Mouse (Mus musculus): ENCODE data around the gene Arhgdib. TPM values are rescaled to one million over a fixed set of nuclear protein-coding genes. Genes with fewer than 3 reads are reported as not detected.

The Arhgdib gene
- total and polyA plus RNA-seq, 3 experiments: 321 to 1,150 (median 355) TPM

DNA sequence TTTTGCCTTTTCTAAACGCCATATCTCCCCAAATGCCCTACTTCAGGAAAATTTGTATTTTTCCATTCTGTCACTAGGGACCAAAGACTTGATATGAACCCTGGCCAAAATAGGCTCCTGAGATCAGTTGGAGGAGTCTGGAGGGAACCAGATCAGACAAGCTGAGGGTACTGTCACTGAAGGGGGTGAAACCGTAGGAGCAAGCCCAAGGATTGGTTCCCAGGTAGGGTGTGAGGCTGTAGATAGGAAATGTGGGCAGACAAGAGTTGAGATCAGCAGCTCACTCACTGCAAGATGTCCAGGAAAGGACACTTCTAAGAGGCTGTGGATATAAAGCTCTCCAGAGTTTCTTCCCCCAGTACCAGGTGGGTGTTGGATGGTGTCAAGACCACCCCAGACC, 49.7 kb downstream of the Arhgdib start:
- H3K9ac ChIP-seq (ENCODE audit: insufficient read depth, low read depth): no peak overlapping the region
- TF ChIP-seq KAT2A (IDR thresholded peaks at IDR 0.05; ENCODE audit: insufficient replicate concordance, low read length): no peak
- TF ChIP-seq RAD21 (IDR thresholded peaks at IDR 0.05; ENCODE audit: low read depth, low read length): no peak
- no peak for TF ChIP-seq USF2 (conservative IDR thresholded peaks at IDR 0.05; ENCODE audit: low read depth, low read length)
- TF ChIP-seq JUN (IDR thresholded peaks at IDR 0.05; ENCODE audit: insufficient read depth, low read depth, low read length): no peak
- no peak for TF ChIP-seq ELF1 (IDR thresholded peaks at IDR 0.05; ENCODE audit: low read depth, low read length)
- H3K27me3 ChIP-seq (replicated peaks): no peaks in the 10 kb centered on the region
- H3K27ac ChIP-seq (ENCODE audit: insufficient read depth, low read depth): no peak overlapping the region
- no peaks in the 10 kb centered on the region for H3K79me2 ChIP-seq (replicated peaks; ENCODE audit: control insufficient read depth, extremely low read depth, insufficient read depth, poor library complexity, severe bottlenecking)
- H3K9me3 ChIP-seq (replicated peaks; ENCODE audit: low read length): no peaks in the 10 kb centered on the region
- DNase-seq (ENCODE audit: extremely low read depth): no peak
- dilution Hi-C loops (cut with MboI; ENCODE audit: extremely low pct_ligation_motif_present, extremely low pct_unique_long_range_greater_than_20kb, low sequenced_read_pairs) (no loop called here), in situ Hi-C loops (cut with MboI; ENCODE audit: low pct_ligation_motif_present, low pct_unique_long_range_greater_than_20kb, low sequenced_read_pairs) (no loop called here)
- peaks cover 0 to 7% of the 10 kb centered on the region in 2 experiments for H3K36me3 ChIP-seq (replicated peaks in 1 of 2; ENCODE audit: control insufficient read depth in 1 of 2, insufficient read depth in 1 of 2, low read length in 1 of 2)
- no peaks in the 10 kb centered on the region for H3K4me1 ChIP-seq (ENCODE audit: control insufficient read depth in 1 of 2, insufficient read depth in 2 of 2)
- H3K4me3 ChIP-seq (replicated peaks in 1 of 3; ENCODE audit: low read depth in 2 of 3, low read length in 2 of 3, poor library complexity in 1 of 3): no peak overlapping the region
- no peak overlapping the region for H3K4me2 ChIP-seq (ENCODE audit: insufficient read depth, low read depth, poor library complexity, severe bottlenecking)

DNA sequence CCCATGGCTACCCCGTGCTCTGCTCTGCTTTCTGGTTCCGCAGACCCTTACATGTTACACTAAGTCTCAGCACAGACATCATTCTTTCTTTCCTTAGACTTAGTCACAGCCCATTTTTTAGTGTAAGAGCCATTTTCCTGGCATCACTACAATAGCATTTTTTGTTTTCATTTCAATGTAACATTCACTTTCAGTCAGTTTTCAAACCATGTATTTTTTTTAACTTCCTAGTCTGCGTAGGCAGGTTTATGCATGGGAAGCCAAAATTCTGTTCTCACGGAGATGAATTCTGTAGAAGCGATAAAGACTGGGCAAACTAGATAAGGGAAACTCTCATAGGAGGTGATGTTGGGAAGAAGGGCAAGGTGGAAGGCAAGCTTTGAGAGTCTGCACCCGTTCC, 52.1 kb downstream of the Arhgdib start:
- Histone ChIP-seq H3K4me2 (ENCODE audit: insufficient read depth, low read depth, poor library complexity, severe bottlenecking) (no peak overlapping the region), H3K4me3 (replicated peaks in 1 of 3; ENCODE audit: low read depth in 2 of 3, low read length in 2 of 3, poor library complexity in 1 of 3) (no peak overlapping the region), H3K4me1 (ENCODE audit: control insufficient read depth in 1 of 2, insufficient read depth in 2 of 2) (no peaks in the 10 kb centered on the region), H3K9ac (ENCODE audit: insufficient read depth, low read depth) (no peak overlapping the region), H3K79me2 (replicated peaks; ENCODE audit: control insufficient read depth, extremely low read depth, insufficient read depth, poor library complexity, severe bottlenecking) (no peaks in the 10 kb centered on the region), H3K27me3 (replicated peaks) (no peaks in the 10 kb centered on the region), H3K9me3 (replicated peaks; ENCODE audit: low read length) (no peaks in the 10 kb centered on the region), H3K27ac (ENCODE audit: insufficient read depth, low read depth) (no peak overlapping the region), H3K36me3 (replicated peaks in 1 of 2; ENCODE audit: control insufficient read depth in 1 of 2, insufficient read depth in 1 of 2, low read length in 1 of 2) (peaks cover 0 to 13% of the 10 kb centered on the region in 2 experiments)
- dilution Hi-C loops (cut with MboI; ENCODE audit: extremely low pct_ligation_motif_present, extremely low pct_unique_long_range_greater_than_20kb, low sequenced_read_pairs): no loop called here
- in situ Hi-C loops (cut with MboI; ENCODE audit: low pct_ligation_motif_present, low pct_unique_long_range_greater_than_20kb, low sequenced_read_pairs): no loop called here
- TF ChIP-seq TBP (conservative IDR thresholded peaks at IDR 0.05; ENCODE audit: low read depth, low read length): no peak
- no peak for TF ChIP-seq HCFC1 (IDR thresholded peaks at IDR 0.05; ENCODE audit: low read depth, low read length)
- no peak for DNase-seq (ENCODE audit: extremely low read depth)

DNA sequence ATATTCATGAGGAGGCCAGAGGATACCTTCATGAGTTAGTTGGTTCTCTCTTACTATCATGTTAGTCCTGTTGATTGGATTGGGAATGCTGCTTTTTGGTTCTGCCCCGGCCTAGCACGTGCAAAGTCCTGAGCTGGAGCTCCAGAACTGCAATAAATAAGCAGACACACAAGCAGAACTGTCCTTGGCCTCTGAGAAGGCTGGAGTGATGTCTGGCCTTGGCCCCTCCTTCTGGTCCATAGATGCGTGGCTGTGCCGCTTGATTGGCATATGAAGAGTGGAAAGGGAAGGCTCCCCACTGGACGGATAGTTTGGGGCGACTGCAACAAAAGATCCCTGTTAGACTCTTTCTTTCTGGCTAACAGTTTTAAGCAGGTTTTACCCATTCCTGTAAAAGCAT, 52.6 kb downstream of the Arhgdib start:
- Histone ChIP-seq H3K4me1 (ENCODE audit: control insufficient read depth in 1 of 2, insufficient read depth in 2 of 2) (no peaks in the 10 kb centered on the region), H3K79me2 (replicated peaks; ENCODE audit: control insufficient read depth, extremely low read depth, insufficient read depth, poor library complexity, severe bottlenecking) (no peaks in the 10 kb centered on the region), H3K27me3 (replicated peaks) (no peaks in the 10 kb centered on the region), H3K9me3 (replicated peaks; ENCODE audit: low read length) (no peaks in the 10 kb centered on the region), H3K9ac (ENCODE audit: insufficient read depth, low read depth) (no peak overlapping the region), H3K4me2 (ENCODE audit: insufficient read depth, low read depth, poor library complexity, severe bottlenecking) (no peak overlapping the region), H3K27ac (ENCODE audit: insufficient read depth, low read depth) (no peak overlapping the region), H3K36me3 (replicated peaks in 1 of 2; ENCODE audit: control insufficient read depth in 1 of 2, insufficient read depth in 1 of 2, low read length in 1 of 2) (peaks cover 0 to 13% of the 10 kb centered on the region in 2 experiments), H3K4me3 (replicated peaks in 1 of 3; ENCODE audit: low read depth in 2 of 3, low read length in 2 of 3, poor library complexity in 1 of 3) (no peak overlapping the region)
- dilution Hi-C loops (cut with MboI; ENCODE audit: extremely low pct_ligation_motif_present, extremely low pct_unique_long_range_greater_than_20kb, low sequenced_read_pairs): no loop called here
- no peak for TF ChIP-seq JUN (IDR thresholded peaks at IDR 0.05; ENCODE audit: insufficient read depth, low read depth, low read length)
- TF ChIP-seq HCFC1 (IDR thresholded peaks at IDR 0.05; ENCODE audit: low read depth, low read length): no peak
- TF ChIP-seq SIN3A (IDR thresholded peaks at IDR 0.05; ENCODE audit: low read length): no peak
- TF ChIP-seq TBP (conservative IDR thresholded peaks at IDR 0.05; ENCODE audit: low read depth, low read length): no peak
- no peak for TF ChIP-seq NELFE (IDR thresholded peaks at IDR 0.05; ENCODE audit: low read depth, low read length)
- TF ChIP-seq CHD2 (IDR thresholded peaks at IDR 0.05; ENCODE audit: low read length): no peak
- TF ChIP-seq MAX (IDR thresholded peaks at IDR 0.05; ENCODE audit: low read length): no peak
- TF ChIP-seq ZMIZ1 (IDR thresholded peaks at IDR 0.05; ENCODE audit: low read depth, low read length): no peak
- no peak for TF ChIP-seq EP300 (IDR thresholded peaks at IDR 0.05; ENCODE audit: low read length)
- TF ChIP-seq SMC3 (IDR thresholded peaks at IDR 0.05; ENCODE audit: low read depth, low read length): no peak
- no peak for TF ChIP-seq ETS1 (conservative IDR thresholded peaks at IDR 0.05; ENCODE audit: low read depth, low read length)
- TF ChIP-seq E2F4 (IDR thresholded peaks at IDR 0.05; ENCODE audit: insufficient replicate concordance, low read depth, low read length): no peak
- TF ChIP-seq ZNF384 (IDR thresholded peaks at IDR 0.05; ENCODE audit: low read depth, low read length): no peak
- no peak for TF ChIP-seq NRF1 (IDR thresholded peaks at IDR 0.05; ENCODE audit: low read depth, low read length)
- TF ChIP-seq USF1 (IDR thresholded peaks at IDR 0.05; ENCODE audit: low read depth, low read length): no peak
- in situ Hi-C loops (cut with MboI; ENCODE audit: low pct_ligation_motif_present, low pct_unique_long_range_greater_than_20kb, low sequenced_read_pairs): no loop called here
- DNase-seq (ENCODE audit: extremely low read depth): no peak
